Mouse (Mus musculus) G1E-ER4 (cell line): ENCODE results near the gene Rufy3. TPM values are rescaled to one million over a fixed set of nuclear protein-coding genes. Genes with fewer than 3 reads are reported as not detected.

Source experiments
- GATA1 ChIP-seq: IDR thresholded peaks from one replicate; pipeline ENCODE4 v1.8.0; 2012; ENCODE audit warnings: low read length, inconsistent platforms
- polyA plus RNA-seq: library from polyadenylated mRNA; stranded (reverse); fragments of >175 nt; gene quantifications from 2 replicates; pipeline ENCODE4 v1.2.3, GENCODE M21; 2012

Rufy3 gene
- polyA plus RNA-seq, 1 experiment: 3.5 TPM

DNA sequence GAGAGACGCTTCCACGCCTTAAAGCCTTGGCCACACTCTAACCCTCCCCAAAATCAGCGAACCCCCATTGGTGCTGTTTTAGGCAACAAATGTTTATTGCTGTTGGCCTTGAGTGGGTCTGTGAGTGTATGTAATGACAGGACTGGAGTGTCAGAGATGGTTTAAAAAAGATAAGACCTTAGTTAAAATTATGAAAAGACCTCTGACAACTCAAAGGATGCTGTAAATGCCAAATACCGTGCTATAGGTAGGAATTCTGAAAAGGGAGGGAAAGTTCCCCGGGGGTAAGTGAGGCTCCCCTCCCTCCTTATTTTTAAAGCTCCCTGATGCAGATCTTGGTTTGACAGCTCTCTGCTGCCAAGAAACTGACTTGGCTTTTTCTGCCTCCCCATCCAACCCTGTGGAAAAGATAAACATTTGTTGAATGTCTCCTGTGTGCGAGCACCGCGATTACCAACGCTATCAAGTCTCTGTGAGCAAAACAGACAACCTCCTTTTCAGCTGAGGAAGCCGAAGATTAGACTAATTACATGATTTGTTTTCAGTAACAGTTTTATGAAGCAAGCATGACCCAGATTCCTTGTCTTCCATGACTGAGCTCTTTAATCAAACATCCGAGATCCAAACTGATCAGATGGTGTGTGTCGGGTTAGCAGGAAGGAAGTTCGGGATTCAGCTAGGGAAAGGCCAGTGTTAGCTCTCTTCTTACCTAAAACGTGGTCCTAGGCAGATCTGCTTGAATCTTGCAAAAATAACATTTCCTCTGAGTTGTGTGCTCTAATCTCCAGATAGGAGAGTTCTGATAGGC lies 1.4 kb downstream of the Rufy3 start:
- TF ChIP-seq GATA1: peak; percentile 59

DNA sequence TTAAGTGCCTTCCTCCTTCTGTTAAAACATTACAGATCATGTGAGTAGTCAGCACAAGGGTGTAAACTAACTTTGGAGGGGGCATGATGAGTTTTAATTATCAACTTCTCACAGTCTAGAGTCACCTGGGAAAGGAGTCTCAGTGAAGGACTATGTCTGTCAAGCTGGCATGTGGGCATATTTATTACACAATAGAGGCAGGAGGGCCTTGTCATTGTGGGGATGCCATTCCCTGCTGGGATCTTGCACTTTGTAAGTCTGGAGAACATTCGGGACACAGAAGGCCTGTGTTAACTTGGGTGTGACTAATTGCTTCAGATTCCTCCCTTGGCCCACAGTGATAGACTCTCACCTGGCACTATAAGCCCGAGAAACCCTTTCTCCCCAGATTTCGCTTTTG lies 4.7 kb downstream of the Rufy3 start:
- no peak for TF ChIP-seq GATA1

- TF ChIP-seq GATA1: no peak
Observed at GRCm38 (mm10) chr5:88574829-88575228, 10.0 kb downstream of the Rufy3 start.

- TF ChIP-seq GATA1: no peak
Observed at GRCm38 (mm10) chr5:88575506-88576338, 10.9 kb downstream of the Rufy3 start.

- TF ChIP-seq GATA1: no peak
Observed at GRCm38 (mm10) chr5:88580681-88581080, 15.8 kb downstream of the Rufy3 start.

- TF ChIP-seq GATA1: no peak
Observed at GRCm38 (mm10) chr5:88581343-88581742, 16.5 kb downstream of the Rufy3 start.

DNA sequence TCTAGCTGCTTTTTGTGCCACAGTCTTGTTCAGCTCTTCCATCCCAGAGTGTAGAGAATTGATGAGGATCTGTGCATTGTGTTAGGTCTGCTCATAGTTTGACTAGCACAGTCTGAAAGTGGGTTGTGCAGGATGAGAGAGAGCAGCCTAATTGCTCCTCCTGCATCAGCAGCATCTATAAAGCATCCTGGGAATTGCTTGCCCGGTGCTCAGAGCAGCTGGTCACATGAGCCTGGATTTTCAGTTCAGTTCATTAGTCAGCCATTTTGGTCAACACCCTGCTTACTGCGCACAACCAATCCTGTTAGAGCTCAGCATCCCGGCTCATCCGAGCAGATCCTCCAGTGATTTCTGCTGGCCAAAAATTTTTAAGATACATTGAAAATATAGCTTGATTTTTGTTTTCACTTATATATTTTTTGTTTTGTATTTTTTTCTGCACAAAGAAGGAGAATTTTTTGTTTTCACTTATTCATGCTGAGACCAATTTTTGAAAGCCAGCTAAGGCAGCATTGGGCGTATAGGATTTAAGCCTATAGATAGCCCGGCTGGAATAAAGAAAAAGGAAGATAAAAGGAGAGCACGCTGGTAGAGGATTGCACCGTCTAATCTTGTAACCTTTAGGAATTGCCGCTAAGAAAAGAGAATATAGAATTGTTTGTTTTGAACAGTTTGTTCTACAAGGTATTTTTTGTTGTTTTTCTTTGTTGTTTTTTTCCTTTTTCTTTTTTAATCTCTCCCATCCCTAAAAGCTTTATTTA lies 18.6 kb downstream of the Rufy3 start:
- no peak for TF ChIP-seq GATA1

GRCm38 (mm10) chr5:88584061-88584460 lies 19.2 kb downstream of the Rufy3 start:
- no peak for TF ChIP-seq GATA1

- TF ChIP-seq GATA1: no peak
Observed at GRCm38 (mm10) chr5:88586407-88587174, 21.8 kb downstream of the Rufy3 start.

DNA sequence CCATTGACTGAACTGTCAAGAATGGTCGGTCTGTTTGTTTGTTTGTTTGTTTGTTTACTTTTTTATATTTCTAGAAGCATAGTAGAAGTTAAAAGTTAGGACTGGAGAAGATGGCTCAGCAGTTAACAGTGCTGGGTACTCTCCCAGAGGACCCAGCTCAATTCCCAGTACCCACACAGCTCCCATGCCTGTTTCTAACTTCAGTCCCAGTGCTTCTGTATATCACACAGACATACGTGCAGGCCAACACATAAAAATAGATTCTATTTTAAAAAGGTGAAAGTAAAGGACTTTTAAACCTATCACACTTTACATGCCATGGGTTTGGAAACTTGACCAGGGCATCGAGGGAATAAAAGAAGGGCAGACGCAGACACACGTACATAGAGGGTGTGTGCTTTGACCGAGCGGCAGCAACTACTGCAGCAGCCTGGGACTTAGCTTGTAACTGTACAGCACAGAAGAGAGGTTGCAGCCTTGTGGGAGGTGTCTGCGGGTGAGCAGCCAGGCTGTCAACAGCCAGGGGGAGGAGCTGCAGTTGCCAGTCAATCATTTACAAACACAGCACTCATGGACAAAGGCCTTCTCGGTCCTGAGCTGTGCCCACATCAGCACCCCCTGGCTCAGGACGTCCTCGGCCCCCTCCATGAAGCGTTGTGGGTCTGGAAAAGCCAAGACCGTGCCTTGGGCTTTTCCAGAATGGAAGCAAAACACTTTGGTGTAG lies 22.5 kb downstream of the Rufy3 start:
- no peak for TF ChIP-seq GATA1

- no peak for TF ChIP-seq GATA1
Observed at GRCm38 (mm10) chr5:88588481-88588880, 23.6 kb downstream of the Rufy3 start.

GRCm38 (mm10) chr5:88593421-88594172 lies 28.8 kb downstream of the Rufy3 start:
- TF ChIP-seq GATA1: no peak

DNA sequence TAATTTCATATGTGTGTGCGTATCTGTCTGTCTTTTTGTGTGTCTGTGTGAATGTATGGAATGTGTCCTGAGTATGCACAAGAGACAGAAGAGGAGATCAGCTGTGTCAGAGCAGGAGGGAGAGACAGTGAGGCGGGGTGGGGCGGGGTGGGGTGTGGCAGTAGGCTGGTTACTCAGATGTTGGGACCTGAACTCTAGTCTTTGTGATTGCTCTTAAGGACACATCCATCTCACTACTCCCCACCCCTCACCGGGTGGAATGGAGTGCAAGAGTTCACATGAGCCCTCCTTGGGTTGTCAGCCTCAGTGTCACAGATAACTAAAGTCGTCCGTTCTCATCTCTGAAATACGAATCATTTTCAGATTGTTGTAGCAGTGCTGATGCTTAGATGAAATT lies 29.3 kb downstream of the Rufy3 start:
- no peak for TF ChIP-seq GATA1
